Mouse (Mus musculus): ENCODE measurements around the gene Rin3. TPM values are rescaled to one million over a fixed set of nuclear protein-coding genes. Genes with fewer than 3 reads are reported as not detected.

Rin3 gene
- polyA plus RNA-seq, 1 experiment from 2014 or later, result 2.8 TPM

DNA sequence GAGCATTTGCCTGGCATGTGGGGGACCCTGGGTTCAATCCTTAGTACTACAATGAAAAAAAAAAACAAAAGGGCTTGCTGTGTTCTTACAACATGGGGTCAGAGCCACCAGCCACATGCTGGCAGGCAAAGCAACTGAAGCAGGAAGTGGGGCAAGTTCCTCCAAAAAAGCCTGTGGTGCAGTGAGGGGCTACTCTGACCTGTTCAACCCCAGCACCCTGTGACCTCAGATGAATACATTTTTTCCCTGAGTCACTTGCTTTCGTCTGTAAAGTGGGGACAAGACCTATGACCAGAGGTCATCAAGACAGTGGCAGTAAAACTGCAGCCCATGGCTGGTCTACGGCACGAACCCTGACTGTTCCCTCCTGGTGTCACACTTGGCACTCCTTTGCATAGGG, 84.2 kb downstream of the Rin3 start:
- H3K4me1 ChIP-seq (replicated peaks), result no peaks in the 10 kb centered on the region
- no peak overlapping the region for H3K9ac ChIP-seq
- no peaks in the 10 kb centered on the region for H3K36me3 ChIP-seq
- H3K4me3 ChIP-seq, result no peak overlapping the region
- WGBS, result 66% methylated on average over 3 of the region's 3 CpGs
- no peak overlapping the region for H3K27ac ChIP-seq (replicated peaks)
- H3K4me2 ChIP-seq, result no peak overlapping the region
- H3K9me3 ChIP-seq, result no peaks in the 10 kb centered on the region
- no peaks in the 10 kb centered on the region for H3K27me3 ChIP-seq
- ATAC-seq (ENCODE audit: low FRiP score, low read depth), result no peak

DNA sequence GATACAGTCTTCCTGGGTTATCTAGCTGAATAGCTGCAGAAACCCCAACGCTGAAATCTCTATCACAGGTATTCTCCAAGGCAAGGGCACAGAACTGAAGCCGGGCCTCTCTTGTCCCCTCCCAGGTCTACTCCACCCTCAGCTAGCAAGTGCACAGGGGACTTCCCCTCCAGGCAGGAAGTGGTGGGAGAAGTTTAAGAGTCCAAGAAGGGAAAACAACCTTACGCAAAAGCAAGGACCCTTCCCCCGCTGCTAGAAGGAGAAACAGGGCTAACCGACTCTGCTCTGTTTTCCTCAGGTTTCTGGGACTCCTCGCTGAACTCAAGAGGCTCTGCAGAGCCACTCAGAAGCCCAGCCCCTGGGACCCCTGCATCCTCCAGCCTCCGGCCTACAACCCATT, 85.2 kb downstream of the Rin3 start:
- no peak for ATAC-seq (ENCODE audit: low FRiP score, low read depth)
- H3K9me3 ChIP-seq, result no peaks in the 10 kb centered on the region
- no peak overlapping the region for H3K4me2 ChIP-seq
- H3K27me3 ChIP-seq, result no peaks in the 10 kb centered on the region
- no peaks in the 10 kb centered on the region for H3K4me1 ChIP-seq (replicated peaks)
- no peak overlapping the region for H3K27ac ChIP-seq (replicated peaks)
- 81% methylated on average over 7 of the region's 7 CpGs for WGBS
- no peak overlapping the region for H3K4me3 ChIP-seq
- H3K36me3 ChIP-seq, result no peaks in the 10 kb centered on the region
- H3K9ac ChIP-seq, result no peak overlapping the region

- Histone ChIP-seq H3K27me3 (no peaks in the 10 kb centered on the region), H3K4me1 (replicated peaks) (no peaks in the 10 kb centered on the region), H3K27ac (replicated peaks) (no peak overlapping the region), H3K9ac (no peak overlapping the region), H3K4me3 (no peak overlapping the region), H3K9me3 (no peaks in the 10 kb centered on the region), H3K4me2 (no peak overlapping the region), H3K36me3 (no peaks in the 10 kb centered on the region)
- ATAC-seq (ENCODE audit: low FRiP score, low read depth), result no peak
- WGBS, result 81% methylated on average over 14 of the region's 14 CpGs
These were observed 85.7 kb downstream of the Rin3 start for GRCm38 (mm10) chr12:102368556-102368955.

DNA sequence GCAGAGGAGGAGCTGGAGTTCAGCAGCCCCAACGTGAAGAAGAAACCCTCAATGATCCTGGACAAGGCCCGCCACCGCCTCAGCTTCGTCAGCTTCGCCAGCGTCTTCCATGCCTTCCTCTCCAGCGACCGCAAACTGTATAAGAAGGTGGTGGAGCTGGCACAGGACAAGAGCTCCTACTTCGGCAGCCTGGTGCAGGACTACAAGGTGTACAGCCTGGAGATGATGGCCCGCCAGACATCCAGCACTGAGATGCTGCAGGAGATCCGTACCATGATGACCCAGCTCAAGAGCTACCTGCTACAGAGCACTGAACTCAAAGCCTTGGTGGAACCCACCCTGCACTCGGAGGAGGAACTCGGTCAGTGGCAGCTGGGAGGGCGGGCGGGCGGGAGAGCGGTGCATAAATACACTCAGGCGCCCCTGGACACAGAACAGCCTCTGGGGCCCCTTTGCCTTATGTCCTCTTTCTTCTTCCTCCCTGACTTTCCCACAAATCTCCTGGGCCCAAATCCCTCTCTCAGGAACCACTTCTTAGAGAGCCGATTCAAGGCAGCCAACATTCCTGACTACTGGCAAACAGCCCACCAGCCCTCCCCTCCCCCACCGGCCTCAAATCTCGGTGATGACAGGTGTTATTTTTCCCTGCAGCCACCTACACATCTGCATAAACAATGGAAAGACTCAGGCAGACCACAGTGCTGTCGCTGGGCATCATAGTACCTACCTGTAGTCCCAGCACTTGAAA, 86.8 kb downstream of the Rin3 start:
- Histone ChIP-seq H3K9ac (no peak overlapping the region), H3K9me3 (no peaks in the 10 kb centered on the region), H3K27me3 (no peaks in the 10 kb centered on the region), H3K4me1 (replicated peaks) (no peaks in the 10 kb centered on the region), H3K27ac (replicated peaks) (no peak overlapping the region), H3K4me3 (no peak overlapping the region), H3K36me3 (no peaks in the 10 kb centered on the region), H3K4me2 (no peak overlapping the region)
- ATAC-seq (ENCODE audit: low FRiP score, low read depth), result no peak
- 84% methylated on average over 22 of the region's 22 CpGs for WGBS

DNA sequence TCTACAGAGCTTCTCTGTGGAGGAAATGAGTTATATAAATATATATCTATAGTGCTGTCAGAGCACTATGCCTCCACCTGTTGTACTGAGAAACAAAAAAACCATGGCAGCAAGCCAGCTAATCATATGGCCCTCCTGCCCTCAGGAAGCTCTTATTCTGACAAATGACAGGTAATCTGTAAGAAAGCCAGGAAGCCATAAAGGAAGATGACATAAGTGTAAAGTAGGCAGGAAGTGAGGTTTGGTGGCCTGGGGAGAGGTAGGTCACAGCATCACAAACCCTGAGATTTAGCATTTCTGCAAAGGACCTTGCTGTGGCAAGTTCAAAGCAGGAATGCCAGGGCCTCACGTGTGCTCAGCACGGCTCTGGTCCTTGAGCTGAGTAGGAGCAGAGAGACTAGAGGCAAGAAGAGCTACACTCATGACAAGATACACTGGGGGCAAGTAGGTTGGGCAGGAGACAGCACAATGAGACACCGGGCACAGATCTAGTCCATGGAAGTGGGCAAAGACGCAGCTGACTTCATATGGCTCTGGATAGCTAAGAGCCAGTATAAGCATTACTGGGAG, 88.2 kb downstream of the Rin3 start:
- no peaks in the 10 kb centered on the region for H3K36me3 ChIP-seq
- H3K27me3 ChIP-seq, result no peaks in the 10 kb centered on the region
- ATAC-seq (ENCODE audit: low FRiP score, low read depth), result no peak
- no peaks in the 10 kb centered on the region for H3K4me1 ChIP-seq (replicated peaks)
- H3K4me2 ChIP-seq, result no peak overlapping the region
- H3K27ac ChIP-seq (replicated peaks), result no peak overlapping the region
- no peaks in the 10 kb centered on the region for H3K9me3 ChIP-seq
- no peak overlapping the region for H3K9ac ChIP-seq
- 91% methylated on average over 4 of the region's 4 CpGs for whole genome bisulfite sequencing
- H3K4me3 ChIP-seq, result no peak overlapping the region

GRCm38 (mm10) chr12:102372322-102372721, 89.5 kb downstream of the Rin3 start:
- 84% methylated on average over 3 of the region's 3 CpGs for WGBS
- Histone ChIP-seq H3K4me3 (no peak overlapping the region), H3K27ac (replicated peaks) (no peak overlapping the region), H3K9ac (no peak overlapping the region), H3K4me1 (replicated peaks) (no peaks in the 10 kb centered on the region), H3K4me2 (no peak overlapping the region), H3K9me3 (no peaks in the 10 kb centered on the region), H3K36me3 (no peaks in the 10 kb centered on the region), H3K27me3 (no peaks in the 10 kb centered on the region)
- no peak for ATAC-seq (ENCODE audit: low FRiP score, low read depth)

GRCm38 (mm10) chr12:102382180-102382579, 99.3 kb downstream of the Rin3 start:
- H3K36me3 ChIP-seq, result no peaks in the 10 kb centered on the region
- H3K4me3 ChIP-seq, result no peak overlapping the region
- no peaks in the 10 kb centered on the region for H3K9me3 ChIP-seq
- H3K27me3 ChIP-seq, result no peaks in the 10 kb centered on the region
- no peak overlapping the region for H3K9ac ChIP-seq
- no peak overlapping the region for H3K4me2 ChIP-seq
- no peak overlapping the region for H3K27ac ChIP-seq (replicated peaks)
- whole genome bisulfite sequencing, result 87% methylated on average over 8 of the region's 8 CpGs
- no peaks in the 10 kb centered on the region for H3K4me1 ChIP-seq (replicated peaks)
- ATAC-seq (ENCODE audit: low FRiP score, low read depth), result no peak

- Histone ChIP-seq H3K9ac (no peak overlapping the region), H3K27me3 (no peaks in the 10 kb centered on the region), H3K36me3 (no peaks in the 10 kb centered on the region), H3K4me1 (replicated peaks) (no peaks in the 10 kb centered on the region), H3K27ac (replicated peaks) (no peak overlapping the region), H3K4me3 (no peak overlapping the region), H3K4me2 (no peak overlapping the region), H3K9me3 (no peaks in the 10 kb centered on the region)
- 93% methylated on average over 9 of the region's 9 CpGs for WGBS
- ATAC-seq (ENCODE audit: low FRiP score, low read depth), result no peak
These were observed 100.4 kb downstream of the Rin3 start for GRCm38 (mm10) chr12:102383288-102383687.

DNA sequence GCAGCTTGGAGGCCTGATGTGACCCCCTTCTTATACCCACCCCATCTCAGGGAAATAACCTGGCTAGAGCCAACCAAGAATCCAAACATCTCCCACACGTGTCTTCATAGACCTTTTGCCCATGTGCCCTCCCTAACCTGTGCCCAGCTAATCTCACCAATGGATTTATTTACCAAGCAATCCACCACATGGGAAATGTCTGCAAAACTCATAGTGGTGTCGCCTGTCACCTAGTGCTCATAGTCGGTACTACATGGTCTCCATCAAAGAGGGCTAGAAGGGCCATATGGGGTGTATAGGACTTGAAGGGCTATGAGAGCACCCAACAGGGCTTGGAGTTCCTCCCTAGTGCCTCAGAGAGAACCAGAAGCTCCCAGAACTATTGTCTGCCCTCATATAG, 102.0 kb downstream of the Rin3 start:
- Histone ChIP-seq H3K4me1 (replicated peaks) (no peaks in the 10 kb centered on the region), H3K9ac (no peak overlapping the region), H3K4me2 (no peak overlapping the region), H3K9me3 (no peaks in the 10 kb centered on the region), H3K36me3 (no peaks in the 10 kb centered on the region), H3K4me3 (no peak overlapping the region), H3K27me3 (no peaks in the 10 kb centered on the region), H3K27ac (replicated peaks) (no peak overlapping the region)
- 23% methylated on average over 3 of the region's 3 CpGs for WGBS
- ATAC-seq (ENCODE audit: low FRiP score, low read depth), result 0 out of 2 replicates have a peak, but pooled peaks have one; percentile 9

- WGBS, result 50% methylated on average over 16 of the region's 16 CpGs
- no peak overlapping the region for H3K4me3 ChIP-seq
- no peaks in the 10 kb centered on the region for H3K36me3 ChIP-seq
- H3K27ac ChIP-seq (replicated peaks), result no peak overlapping the region
- H3K9ac ChIP-seq, result no peak overlapping the region
- H3K4me1 ChIP-seq (replicated peaks), result no peaks in the 10 kb centered on the region
- H3K27me3 ChIP-seq, result no peaks in the 10 kb centered on the region
- no peaks in the 10 kb centered on the region for H3K9me3 ChIP-seq
- peak; percentile 85 for ATAC-seq (ENCODE audit: low FRiP score, low read depth)
- no peak overlapping the region for H3K4me2 ChIP-seq
These were observed 104.5 kb downstream of the Rin3 start for GRCm38 (mm10) chr12:102387219-102387917.

GRCm38 (mm10) chr12:102390042-102390441, 107.2 kb downstream of the Rin3 start:
- WGBS, result 41% methylated on average over 8 of the region's 8 CpGs
- Histone ChIP-seq H3K4me3 (no peak overlapping the region), H3K36me3 (peaks cover 14% of the 10 kb centered on the region), H3K4me2 (peak overlapping the region; percentile 18; the same call in 1 of the 2 replicates), H3K9me3 (no peaks in the 10 kb centered on the region), H3K27ac (replicated peaks) (no peak overlapping the region), H3K27me3 (no peaks in the 10 kb centered on the region), H3K4me1 (replicated peaks) (no peaks in the 10 kb centered on the region), H3K9ac (no peak overlapping the region)
- no peak for ATAC-seq (ENCODE audit: low FRiP score, low read depth)

DNA sequence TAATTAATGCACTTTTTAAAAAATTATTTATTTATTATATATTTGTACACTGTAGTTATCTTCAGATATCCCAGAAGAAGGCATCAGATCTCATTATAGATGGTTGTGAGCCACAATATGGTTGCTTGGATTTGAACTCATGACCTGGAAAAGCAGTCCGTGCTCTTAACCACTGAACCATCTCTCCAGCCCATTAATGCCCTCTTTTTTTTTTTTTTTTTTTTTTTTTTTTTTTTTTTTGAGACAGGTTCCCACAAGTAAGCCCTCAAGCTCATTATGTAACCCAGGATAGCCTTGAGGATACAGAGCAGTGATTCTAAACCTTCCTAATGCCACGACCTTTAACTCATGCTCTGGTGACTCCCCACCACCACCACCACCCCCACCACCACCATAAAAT, 108.3 kb downstream of the Rin3 start:
- Histone ChIP-seq H3K27ac (replicated peaks) (no peak overlapping the region), H3K36me3 (peaks cover 21% of the 10 kb centered on the region), H3K4me2 (no peak overlapping the region), H3K9me3 (no peaks in the 10 kb centered on the region), H3K9ac (no peak overlapping the region), H3K4me3 (no peak overlapping the region), H3K4me1 (replicated peaks) (no peaks in the 10 kb centered on the region), H3K27me3 (no peaks in the 10 kb centered on the region; the same call in 1 of the 2 replicates)
- 79% methylated on average over 2 of the region's 2 CpGs for WGBS
- ATAC-seq (ENCODE audit: low FRiP score, low read depth), result no peak

Measured in hindbrain, embryonic 15.5 days (tissue).